Mouse (Mus musculus): ENCODE data around the gene Hexim2. TPM values are rescaled to one million over a fixed set of nuclear protein-coding genes. Genes with fewer than 3 reads are reported as not detected.

Gene Hexim2
- polyA plus RNA-seq, 1 experiment = 4.5 TPM

DNA sequence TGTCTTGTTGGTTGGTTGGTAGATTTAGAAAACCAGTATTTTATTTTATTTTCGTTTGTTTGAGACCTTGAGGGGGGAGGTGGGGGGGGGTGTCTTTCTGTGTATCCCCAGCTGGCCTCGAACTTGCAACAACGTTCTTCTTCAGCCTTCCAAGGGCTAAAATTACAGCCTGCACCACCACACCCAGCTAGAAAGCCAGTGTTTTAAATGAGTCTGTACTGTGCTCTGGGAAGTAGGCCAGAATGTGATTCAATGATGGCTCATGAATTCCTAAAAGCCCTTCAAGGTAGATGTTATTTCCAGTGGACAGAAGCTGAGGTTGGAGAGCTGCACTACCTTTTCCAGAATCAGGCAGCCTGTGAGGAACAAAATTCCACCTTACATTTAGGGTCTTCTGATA lies 2.0 kb downstream of the Hexim2 start:
- Histone ChIP-seq H3K27ac (ENCODE audit: insufficient read depth, low read length) (no peak overlapping the region), H3K9me3 (replicated peaks; ENCODE audit: control insufficient read depth, insufficient read depth, low read length, poor library complexity, severe bottlenecking) (no peaks in the 10 kb centered on the region), H3K9ac (ENCODE audit: low read depth, poor library complexity, severe bottlenecking) (peak overlapping the region; percentile 68; the same call in 1 of the 2 replicates), H3K4me1 (ENCODE audit: control insufficient read depth, insufficient read depth, low read length) (peaks cover 3% of the 10 kb centered on the region), H3K36me3 (ENCODE audit: control insufficient read depth, insufficient read depth, low read length, poor library complexity, severe bottlenecking) (peaks cover 8% of the 10 kb centered on the region; the same call in 1 of the 2 replicates), H3K4me3 (ENCODE audit: low read depth, low read length) (no peak overlapping the region), H3K27me3 (ENCODE audit: control insufficient read depth, insufficient read depth, low read length, poor library complexity, severe bottlenecking) (no peaks in the 10 kb centered on the region)
- no peak for TF ChIP-seq CTCF (IDR thresholded peaks at IDR 0.05; ENCODE audit: low read depth, low read length)
- no peak for TF ChIP-seq POLR2A (IDR thresholded peaks at IDR 0.05; ENCODE audit: insufficient read depth, low read length)
- no peak for TF ChIP-seq EP300 (IDR thresholded peaks at IDR 0.05; ENCODE audit: insufficient read depth, low read depth, low read length)

DNA sequence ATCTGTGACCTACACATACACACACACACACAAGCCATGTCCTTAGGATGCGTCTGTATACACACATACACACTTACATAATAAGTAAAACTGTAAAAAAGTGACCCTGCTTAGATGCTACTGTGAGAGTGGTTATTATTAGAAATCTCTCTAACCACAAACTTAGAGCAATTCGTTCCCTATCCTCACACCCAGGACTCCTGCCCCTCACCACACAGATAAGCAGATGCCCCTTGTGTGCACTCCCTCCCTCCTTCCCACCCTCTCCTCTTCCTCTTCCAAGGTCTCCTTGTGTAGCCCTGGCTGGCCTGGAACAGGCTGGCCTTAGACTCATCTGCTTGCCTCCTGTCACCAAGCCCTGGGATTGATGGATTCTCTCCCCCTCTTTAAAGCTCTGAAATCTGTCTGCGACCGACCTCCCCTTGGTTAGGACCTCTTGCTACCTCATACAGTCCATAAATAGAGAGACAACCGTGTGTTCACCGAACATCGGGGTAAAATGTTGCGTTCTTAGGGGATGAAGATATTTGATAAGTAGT lies 3.9 kb downstream of the Hexim2 start:
- Histone ChIP-seq H3K27ac (ENCODE audit: insufficient read depth, low read length) (no peak overlapping the region), H3K4me1 (ENCODE audit: control insufficient read depth, insufficient read depth, low read length) (peaks cover 6% of the 10 kb centered on the region), H3K36me3 (ENCODE audit: control insufficient read depth, insufficient read depth, low read length, poor library complexity, severe bottlenecking) (no peaks in the 10 kb centered on the region; the same call in 1 of the 2 replicates), H3K9ac (ENCODE audit: low read depth, poor library complexity, severe bottlenecking) (no peak overlapping the region), H3K9me3 (replicated peaks; ENCODE audit: control insufficient read depth, insufficient read depth, low read length, poor library complexity, severe bottlenecking) (no peaks in the 10 kb centered on the region), H3K27me3 (ENCODE audit: control insufficient read depth, insufficient read depth, low read length, poor library complexity, severe bottlenecking) (no peaks in the 10 kb centered on the region), H3K4me3 (ENCODE audit: low read depth, low read length) (no peak overlapping the region)
- TF ChIP-seq EP300 (IDR thresholded peaks at IDR 0.05; ENCODE audit: insufficient read depth, low read depth, low read length) = no peak
- TF ChIP-seq CTCF (IDR thresholded peaks at IDR 0.05; ENCODE audit: low read depth, low read length) = no peak
- no peak for TF ChIP-seq POLR2A (IDR thresholded peaks at IDR 0.05; ENCODE audit: insufficient read depth, low read length)

- H3K27me3 ChIP-seq (ENCODE audit: control insufficient read depth, insufficient read depth, low read length, poor library complexity, severe bottlenecking) = no peaks in the 10 kb centered on the region
- H3K27ac ChIP-seq (ENCODE audit: insufficient read depth, low read length) = peak overlapping the region; percentile 73
- H3K4me1 ChIP-seq (ENCODE audit: control insufficient read depth, insufficient read depth, low read length) = peaks cover 16% of the 10 kb centered on the region
- H3K9ac ChIP-seq (ENCODE audit: low read depth, poor library complexity, severe bottlenecking) = peak overlapping the region; percentile 8; the same call in 1 of the 2 replicates
- H3K4me3 ChIP-seq (ENCODE audit: low read depth, low read length) = no peak overlapping the region
- H3K36me3 ChIP-seq (ENCODE audit: control insufficient read depth, insufficient read depth, low read length, poor library complexity, severe bottlenecking) = no peaks in the 10 kb centered on the region; the same call in 1 of the 2 replicates
- TF ChIP-seq EP300 (IDR thresholded peaks at IDR 0.05; ENCODE audit: insufficient read depth, low read depth, low read length) = 0 out of 2 replicates have a peak, but pooled peaks have one; percentile 12
- no peak for TF ChIP-seq POLR2A (IDR thresholded peaks at IDR 0.05; ENCODE audit: insufficient read depth, low read length)
- no peaks in the 10 kb centered on the region for H3K9me3 ChIP-seq (replicated peaks; ENCODE audit: control insufficient read depth, insufficient read depth, low read length, poor library complexity, severe bottlenecking)
Observed at GRCm38 (mm10) chr11:103139951-103140762, 7.9 kb downstream of the Hexim2 start.

- no peak for TF ChIP-seq EP300 (IDR thresholded peaks at IDR 0.05; ENCODE audit: insufficient read depth, low read depth, low read length)
- no peak for TF ChIP-seq CTCF (IDR thresholded peaks at IDR 0.05; ENCODE audit: low read depth, low read length)
- TF ChIP-seq POLR2A (IDR thresholded peaks at IDR 0.05; ENCODE audit: insufficient read depth, low read length) = no peak
- no peak overlapping the region for H3K4me3 ChIP-seq (ENCODE audit: low read depth, low read length)
- H3K27ac ChIP-seq (ENCODE audit: insufficient read depth, low read length) = peak overlapping the region; percentile 73
- H3K4me1 ChIP-seq (ENCODE audit: control insufficient read depth, insufficient read depth, low read length) = peaks cover 16% of the 10 kb centered on the region
- H3K36me3 ChIP-seq (ENCODE audit: control insufficient read depth, insufficient read depth, low read length, poor library complexity, severe bottlenecking) = no peaks in the 10 kb centered on the region; the same call in 1 of the 2 replicates
- H3K9me3 ChIP-seq (replicated peaks; ENCODE audit: control insufficient read depth, insufficient read depth, low read length, poor library complexity, severe bottlenecking) = no peaks in the 10 kb centered on the region
- H3K9ac ChIP-seq (ENCODE audit: low read depth, poor library complexity, severe bottlenecking) = peak overlapping the region; percentile 8; the same call in 1 of the 2 replicates
- H3K27me3 ChIP-seq (ENCODE audit: control insufficient read depth, insufficient read depth, low read length, poor library complexity, severe bottlenecking) = no peaks in the 10 kb centered on the region
Observed at GRCm38 (mm10) chr11:103140763-103141100, 8.5 kb downstream of the Hexim2 start.

- no peaks in the 10 kb centered on the region for H3K27me3 ChIP-seq (ENCODE audit: control insufficient read depth, insufficient read depth, low read length, poor library complexity, severe bottlenecking)
- H3K27ac ChIP-seq (ENCODE audit: insufficient read depth, low read length) = peak overlapping the region; percentile 73
- TF ChIP-seq CTCF (IDR thresholded peaks at IDR 0.05; ENCODE audit: low read depth, low read length) = no peak
- peak; percentile 55 for TF ChIP-seq EP300 (IDR thresholded peaks at IDR 0.05; ENCODE audit: insufficient read depth, low read depth, low read length)
- TF ChIP-seq POLR2A (IDR thresholded peaks at IDR 0.05; ENCODE audit: insufficient read depth, low read length) = no peak
- no peak overlapping the region for H3K4me3 ChIP-seq (ENCODE audit: low read depth, low read length)
- H3K36me3 ChIP-seq (ENCODE audit: control insufficient read depth, insufficient read depth, low read length, poor library complexity, severe bottlenecking) = no peaks in the 10 kb centered on the region; the same call in 1 of the 2 replicates
- H3K4me1 ChIP-seq (ENCODE audit: control insufficient read depth, insufficient read depth, low read length) = peaks cover 16% of the 10 kb centered on the region
- no peaks in the 10 kb centered on the region for H3K9me3 ChIP-seq (replicated peaks; ENCODE audit: control insufficient read depth, insufficient read depth, low read length, poor library complexity, severe bottlenecking)
- H3K9ac ChIP-seq (ENCODE audit: low read depth, poor library complexity, severe bottlenecking) = 0 out of 2 replicates have a peak overlapping the region, but pooled peaks have one; percentile 8
Observed at GRCm38 (mm10) chr11:103141101-103141943, 9.1 kb downstream of the Hexim2 start.

All from ES-Bruce4 (cell line).